Mouse (Mus musculus) liver, embryonic 14.5 days (tissue): ENCODE measurements at regions not wholly inside any gene's neighbourhood (a gene's known extent, or its start where the extent isn't known, plus 50 kb on each side); places are given as distances from the start of the nearest gene placed in this dataset.

Experiments
- ATAC-seq: fragments of 200-750 bp; cut with Nextera tagmentation; 2 replicates; pipeline ENCODE4 v1.8.0; 2017; ENCODE audit warnings: moderate number of reproducible peaks, mild to moderate bottlenecking, moderate library complexity; ENCODE audit not compliant: insufficient read depth
- DNase-seq, 3 experiments: peaks; one replicate each; pipeline ENCODE4 v3.0.0-alpha.2; 2012 to 2013; ENCODE audit warnings: low read depth in 3 of 3, low spot score in 3 of 3
- H3K27ac ChIP-seq: fragments of 300-500 bp; sonication (generic); 2 replicates; pipeline ENCODE4 v1.5.1; 2014; ENCODE audit warnings: moderate library complexity, mild to moderate bottlenecking, control low read depth, inconsistent platforms
- H3K27me3 ChIP-seq: fragments of 300-500 bp; sonication (generic); 2 replicates; pipeline ENCODE4 v1.6.1; 2014; ENCODE audit warnings: mild to moderate bottlenecking, low read length, moderate library complexity; ENCODE audit not compliant: control insufficient read depth, insufficient read depth
- H3K36me3 ChIP-seq: fragments of 300-500 bp; sonication (generic); replicated peaks from 2 replicates; pipeline ENCODE4 v1.6.1; 2014; ENCODE audit warnings: low read depth; ENCODE audit not compliant: control insufficient read depth, insufficient read depth
- H3K4me1 ChIP-seq, 2 experiments: fragments of 200-500 bp in 1 of 2; fragments of 300-500 bp in 1 of 2; sonication (generic) in 1 of 2; replicated peaks; 2 replicates each; pipeline ENCODE4 v1.6.1; 2012 to 2014; ENCODE audit warnings: antibody characterized with exemption in 1 of 2, inconsistent platforms in 1 of 2, low read length in 1 of 2; ENCODE audit not compliant: control insufficient read depth in 2 of 2, insufficient read depth in 2 of 2
- H3K4me2 ChIP-seq: fragments of 300-500 bp; sonication (generic); 2 replicates; pipeline ENCODE4 v1.6.1; 2014; ENCODE audit warnings: low read depth, mild to moderate bottlenecking, control low read depth, moderate library complexity
- H3K4me3 ChIP-seq, 2 experiments: fragments of 200-500 bp in 1 of 2; fragments of 300-500 bp in 1 of 2; sonication (generic) in 1 of 2; 2 replicates each; pipeline ENCODE4 v1.5.1; 2012 to 2014; ENCODE audit warnings: low read depth in 2 of 2, low read length in 2 of 2, mild to moderate bottlenecking in 2 of 2, control low read depth in 1 of 2, inconsistent platforms in 1 of 2, moderate library complexity in 1 of 2; ENCODE audit not compliant: insufficient read depth in 1 of 2
- H3K9ac ChIP-seq: fragments of 300-500 bp; sonication (generic); replicated peaks from 2 replicates; pipeline ENCODE4 v1.6.1; 2014; ENCODE audit warnings: mild to moderate bottlenecking, control low read depth, moderate library complexity
- H3K9me3 ChIP-seq: fragments of 300-500 bp; sonication (generic); 2 replicates; pipeline ENCODE4 v1.6.1; 2016; ENCODE audit warnings: low read length, mixed read lengths; ENCODE audit not compliant: control insufficient read depth
- CTCF ChIP-seq: IDR thresholded peaks from 2 replicates; pipeline ENCODE4 v1.5.1; 2016; ENCODE audit warnings: antibody characterized with exemption, low read depth, control low read depth
- EP300 ChIP-seq: IDR thresholded peaks from 2 replicates; pipeline ENCODE4 v1.6.1; 2016; ENCODE audit warnings: antibody characterized with exemption, low read depth
- WGBS: fragments of 180-500 bp; shearing (Covaris S2); extraction: QIAGEN DNeasy Blood & Tissue Kit; methylation state at CpG from one replicate; pipeline ENCODE4 v1.1.7; 2014; ENCODE audit not compliant: insufficient replicate concordance; 5-methylcytosine and 5-hydroxymethylcytosine counted together

GRCm38 (mm10) chr6:93467867-93468266, 524.6 kb upstream of the Adamts9 start:
- no peak overlapping the region for H3K4me3 ChIP-seq
- 25% methylated on average over 5 of the region's 5 CpGs for WGBS
- H3K36me3 ChIP-seq: no peaks in the 10 kb centered on the region
- ATAC-seq (0 out of 2 replicates have a peak, but pooled peaks have one; percentile 43), DNase-seq (peak in 1 of 3 experiments; percentile 2)
- no peaks in the 10 kb centered on the region for H3K9me3 ChIP-seq
- H3K4me1 ChIP-seq: no peaks in the 10 kb centered on the region
- H3K27me3 ChIP-seq: no peaks in the 10 kb centered on the region
- H3K27ac ChIP-seq: no peak overlapping the region
- TF ChIP-seq CTCF (no peak), EP300 (no peak)
- H3K4me2 ChIP-seq: no peak overlapping the region
- no peak overlapping the region for H3K9ac ChIP-seq

GRCm38 (mm10) chr6:93462861-93463260, 519.6 kb upstream of the Adamts9 start:
- DNase-seq: no peak
- TF ChIP-seq CTCF (no peak), EP300 (no peak)
- H3K4me1 ChIP-seq: no peaks in the 10 kb centered on the region
- H3K4me2 ChIP-seq: no peak overlapping the region
- no peak for ATAC-seq
- H3K9ac ChIP-seq: no peak overlapping the region
- no peaks in the 10 kb centered on the region for H3K27me3 ChIP-seq
- no peak overlapping the region for H3K4me3 ChIP-seq
- no peak overlapping the region for H3K27ac ChIP-seq
- WGBS: 63% methylated on average over 4 of the region's 4 CpGs
- no peaks in the 10 kb centered on the region for H3K9me3 ChIP-seq
- no peaks in the 10 kb centered on the region for H3K36me3 ChIP-seq

- TF ChIP-seq CTCF (no peak), EP300 (no peak)
- Histone ChIP-seq H3K4me1 (no peaks in the 10 kb centered on the region), H3K27me3 (no peaks in the 10 kb centered on the region), H3K9me3 (no peaks in the 10 kb centered on the region), H3K4me3 (no peak overlapping the region), H3K4me2 (no peak overlapping the region), H3K36me3 (no peaks in the 10 kb centered on the region), H3K27ac (no peak overlapping the region), H3K9ac (no peak overlapping the region)
- ATAC-seq: no peak
- no peak for DNase-seq
- WGBS: 72% methylated on average over 3 of the region's 3 CpGs
Measured at GRCm38 (mm10) chr6:93461374-93461773, 518.1 kb upstream of the Adamts9 start.

- no peak for TF ChIP-seq EP300
- no peak for TF ChIP-seq CTCF
- DNase-seq (no peak), ATAC-seq (no peak)
- Histone ChIP-seq H3K9me3 (no peaks in the 10 kb centered on the region), H3K4me3 (no peak overlapping the region), H3K4me2 (no peak overlapping the region), H3K27ac (no peak overlapping the region), H3K36me3 (no peaks in the 10 kb centered on the region), H3K27me3 (no peaks in the 10 kb centered on the region), H3K9ac (no peak overlapping the region), H3K4me1 (no peaks in the 10 kb centered on the region)
- 51% methylated on average over 4 of the region's 4 CpGs for WGBS
Measured at GRCm38 (mm10) chr6:93457613-93458012, 514.3 kb upstream of the Adamts9 start.

GRCm38 (mm10) chr6:93456383-93457033, 513.2 kb upstream of the Adamts9 start:
- H3K27ac ChIP-seq: no peak overlapping the region
- no peaks in the 10 kb centered on the region for H3K36me3 ChIP-seq
- H3K9ac ChIP-seq: no peak overlapping the region
- DNase-seq (no peak), ATAC-seq (no peak)
- H3K4me1 ChIP-seq: no peaks in the 10 kb centered on the region
- H3K4me2 ChIP-seq: no peak overlapping the region
- H3K27me3 ChIP-seq: no peaks in the 10 kb centered on the region
- TF ChIP-seq CTCF (no peak), EP300 (no peak)
- H3K9me3 ChIP-seq: no peaks in the 10 kb centered on the region
- WGBS: 67% methylated on average over 9 of the region's 9 CpGs
- H3K4me3 ChIP-seq: no peak overlapping the region
